Mouse (Mus musculus): Measurements from ENCODE around the gene Osmr.
A peak's percentile ranks its signal among the peaks of the same experiment; 100 is the strongest.

Gene Osmr

DNA sequence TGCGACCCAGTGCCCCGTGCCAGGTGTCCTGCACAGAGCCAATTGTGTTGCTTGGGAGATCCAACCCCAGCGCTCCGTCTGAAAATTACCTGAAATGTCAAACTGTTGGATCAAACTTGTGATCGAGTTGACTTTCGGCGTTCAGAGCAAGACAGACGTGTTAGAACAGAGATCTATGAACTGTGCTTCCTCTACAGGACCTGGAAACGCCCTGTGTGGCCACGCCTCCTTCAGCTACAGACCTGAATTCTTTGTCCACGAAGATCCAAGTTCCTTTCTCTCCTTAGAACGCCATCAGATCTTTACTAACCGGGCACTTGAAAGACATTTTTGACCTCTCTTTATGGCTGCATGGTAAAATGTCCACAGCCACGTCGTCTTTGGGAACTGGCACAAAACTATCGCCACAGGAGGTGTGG lies at the start of gene Osmr:
TSS of gene Osmr (minus strand) at position 369 of the 419 bp plus-strand sequence.
- DNase-seq, result peak; percentile 13

GRCm38 (mm10) chr15:6919406-6919805 lies 44.6 kb upstream of the Osmr start:
- no peak for DNase-seq

DNA sequence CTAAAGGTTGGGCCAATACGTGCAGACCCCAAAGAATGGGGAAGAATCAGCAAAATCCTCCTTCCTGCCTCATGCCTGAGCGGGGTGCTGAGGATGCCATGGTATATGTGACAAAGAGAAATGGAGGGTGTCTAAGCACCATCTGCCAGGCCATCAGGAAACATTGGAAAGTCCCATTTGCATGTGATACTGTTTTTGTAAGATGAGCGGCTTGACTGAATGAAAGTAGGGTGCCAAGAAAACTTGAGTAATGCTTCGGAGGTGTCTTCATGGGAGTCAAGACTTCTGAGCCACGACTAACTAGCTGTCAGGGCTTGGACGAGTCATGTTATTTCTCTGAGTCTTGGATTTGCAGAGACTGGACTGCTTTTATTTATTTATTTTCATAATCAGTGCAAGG lies 39.4 kb upstream of the Osmr start:
- no peak for DNase-seq

DNA sequence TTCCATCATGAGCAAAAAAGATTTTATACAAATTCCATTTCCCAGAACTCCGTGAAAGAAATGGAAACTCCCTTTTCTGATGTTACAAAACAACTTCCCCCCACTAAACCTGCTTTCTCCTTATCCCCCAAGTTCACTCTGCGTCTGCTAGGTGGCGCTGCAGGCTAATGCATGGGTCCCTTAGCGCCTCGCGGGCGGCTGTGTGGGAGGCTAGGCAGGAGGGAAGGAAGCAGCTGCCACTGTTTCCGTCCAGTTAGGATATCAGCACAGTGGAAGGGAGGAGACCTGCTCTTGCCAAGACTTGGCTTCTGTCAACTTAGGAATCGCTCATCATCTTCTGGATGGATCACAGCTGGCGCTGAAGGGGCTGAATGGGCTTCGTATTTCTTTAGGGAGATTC lies 34.9 kb upstream of the Osmr start:
- DNase-seq, result peak; percentile 88

DNA sequence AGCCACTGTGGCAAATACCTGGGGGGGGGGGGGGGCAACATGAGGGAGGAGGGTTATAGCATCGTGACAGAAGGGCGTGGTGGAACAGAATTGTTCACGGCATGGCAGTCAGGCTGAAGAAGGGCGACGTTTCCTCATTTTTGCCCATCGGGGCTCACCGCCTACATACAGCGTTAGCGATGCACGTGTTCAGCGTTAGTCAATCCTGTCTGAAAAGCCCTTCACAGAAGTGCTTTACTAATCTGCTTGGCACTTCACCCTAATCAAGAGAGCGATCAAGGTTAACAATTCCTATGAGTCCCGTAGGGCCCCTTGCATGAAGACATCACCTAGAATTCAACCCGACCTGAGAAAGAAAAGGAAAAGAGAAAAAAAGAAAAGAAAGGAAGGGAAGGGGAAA lies 34.3 kb upstream of the Osmr start:
- no peak for DNase-seq

GRCm38 (mm10) chr15:6908601-6909000 lies 33.8 kb upstream of the Osmr start:
- DNase-seq, result no peak

- no peak for DNase-seq
Observed at GRCm38 (mm10) chr15:6906260-6907047, 31.7 kb upstream of the Osmr start.

DNA sequence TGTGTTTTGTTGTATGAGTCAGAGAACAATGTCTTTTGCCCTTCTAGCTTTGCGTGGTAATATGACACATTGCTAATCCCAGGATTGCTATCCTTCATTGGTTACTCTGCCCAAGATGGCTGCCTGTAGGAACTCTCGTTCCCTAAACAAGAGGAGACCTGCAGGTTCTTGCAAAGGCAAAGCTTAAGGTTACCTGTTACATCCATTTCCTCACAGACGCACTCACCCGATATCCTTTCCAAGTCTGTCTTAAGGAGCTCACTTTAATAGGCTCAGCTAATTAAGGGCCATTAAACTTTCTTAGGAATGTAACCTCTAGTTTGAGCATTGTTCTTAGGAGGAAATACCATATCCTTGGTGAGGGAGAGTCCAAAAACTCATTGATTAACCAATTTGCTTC lies 31.0 kb upstream of the Osmr start:
- no peak for DNase-seq

GRCm38 (mm10) chr15:6903286-6903975 lies 28.7 kb upstream of the Osmr start:
- DNase-seq, result no peak

DNA sequence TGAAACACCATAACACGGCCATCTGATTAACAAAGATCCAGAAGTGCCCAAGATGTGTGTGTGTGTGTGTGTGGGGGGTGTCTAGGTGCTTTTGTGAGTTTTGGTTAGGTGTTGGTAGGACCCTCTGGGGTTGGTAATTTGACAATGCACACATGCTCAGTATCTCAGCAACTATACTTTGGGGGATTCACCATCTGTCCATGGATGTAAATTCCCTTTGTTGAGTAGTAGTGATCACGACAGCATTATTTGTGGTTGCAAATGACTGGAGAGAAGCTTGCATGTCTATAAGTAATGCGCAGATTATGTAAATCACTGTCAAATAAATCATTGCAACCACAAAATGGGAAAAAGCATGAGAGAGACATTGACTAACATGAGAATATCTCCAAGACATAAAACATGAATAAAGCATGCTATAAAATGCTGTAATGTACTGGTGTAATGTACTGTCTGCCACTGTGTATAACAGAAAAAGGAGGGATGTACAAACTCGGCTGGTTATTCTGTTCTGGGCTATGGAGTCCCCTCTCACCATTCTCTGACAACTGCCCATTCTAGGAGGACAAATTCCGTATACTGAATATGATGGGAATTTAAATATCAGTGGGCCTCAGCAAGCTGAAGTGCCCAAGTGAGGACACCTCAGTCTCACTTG lies 27.3 kb upstream of the Osmr start:
- no peak for DNase-seq

DNA sequence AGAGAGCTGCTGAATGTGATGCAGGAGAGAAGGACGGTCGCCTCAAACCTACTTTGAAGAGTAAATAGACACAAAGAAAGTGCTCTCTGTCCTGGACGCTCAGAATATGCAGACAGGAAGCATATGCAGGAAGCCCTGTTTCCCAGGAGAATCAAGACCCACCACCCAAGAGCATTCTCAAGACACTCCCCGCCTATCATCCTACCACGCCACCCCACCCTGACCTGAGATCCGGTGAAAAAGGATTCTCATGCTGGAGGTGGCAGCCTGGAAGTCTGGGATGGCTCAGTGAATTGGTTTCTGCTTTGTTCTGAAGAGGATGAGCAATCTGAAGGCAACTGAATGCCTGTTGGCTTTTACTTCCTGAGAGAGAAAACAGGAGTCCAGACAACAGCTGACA lies 26.5 kb upstream of the Osmr start:
- DNase-seq, result no peak

- no peak for DNase-seq
Observed at GRCm38 (mm10) chr15:6884260-6884659, 9.5 kb upstream of the Osmr start.

DNA sequence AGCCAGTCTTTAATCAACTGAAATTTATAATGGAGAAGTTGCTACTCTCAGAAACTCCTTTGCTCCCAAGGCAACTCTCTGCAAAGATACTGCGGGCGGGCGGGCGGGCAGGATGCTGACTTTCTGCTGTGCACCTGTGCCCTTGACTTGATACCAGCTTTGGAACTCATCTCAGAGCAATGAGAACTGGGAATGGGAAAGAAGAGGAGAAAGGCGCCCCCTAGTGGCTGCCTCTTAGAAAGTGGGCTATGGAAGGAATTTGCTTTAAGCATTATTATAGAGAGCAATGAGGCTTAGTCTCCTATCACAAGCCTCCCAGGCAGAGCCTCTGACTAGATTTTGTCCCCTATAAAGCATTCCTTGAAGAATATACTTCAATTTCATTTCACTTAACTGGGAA lies 9.0 kb upstream of the Osmr start:
- DNase-seq, result peak; percentile 65

GRCm38 (mm10) chr15:6883091-6883490 lies 8.3 kb upstream of the Osmr start:
- DNase-seq, result no peak

DNA sequence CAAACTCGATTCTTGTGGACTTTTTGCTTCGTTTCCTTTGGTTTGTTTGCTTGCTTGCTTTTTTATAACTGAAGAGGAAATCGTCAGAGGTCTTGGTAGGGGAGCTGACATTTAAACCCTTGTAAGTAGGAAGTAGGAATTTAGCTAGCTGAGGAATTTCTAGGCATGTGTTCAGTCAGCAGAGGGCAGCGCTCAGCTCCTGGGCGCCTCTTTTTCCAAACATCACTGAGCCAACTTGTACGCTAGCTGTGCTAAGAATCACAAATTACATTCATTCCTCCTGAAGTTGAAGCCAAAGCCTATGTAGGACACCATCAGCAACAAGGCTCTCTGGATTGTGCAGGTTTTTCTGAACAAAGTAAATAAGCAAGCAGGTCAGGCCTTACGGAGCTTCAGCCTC lies 7.4 kb upstream of the Osmr start:
- DNase-seq, result peak; percentile 56

DNA sequence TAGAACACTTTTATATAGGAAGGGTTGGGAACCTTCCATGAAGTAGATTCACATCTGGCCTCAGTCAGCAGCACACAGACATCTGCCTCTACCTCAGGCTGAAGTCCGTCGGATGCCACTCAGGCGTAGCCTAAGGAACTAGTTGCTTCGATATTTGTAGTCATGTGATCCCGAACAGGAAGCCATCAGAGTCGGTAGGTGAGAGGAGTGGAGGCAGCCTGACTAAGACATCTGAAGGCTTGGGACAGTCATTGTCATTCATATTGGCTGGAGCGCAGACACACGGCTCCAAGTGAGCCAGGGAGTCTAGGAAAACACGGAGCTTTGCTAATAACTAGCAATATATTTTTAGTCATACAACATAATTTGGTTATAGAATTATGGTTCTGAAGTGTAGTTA lies 6.4 kb upstream of the Osmr start:
- no peak for DNase-seq

DNA sequence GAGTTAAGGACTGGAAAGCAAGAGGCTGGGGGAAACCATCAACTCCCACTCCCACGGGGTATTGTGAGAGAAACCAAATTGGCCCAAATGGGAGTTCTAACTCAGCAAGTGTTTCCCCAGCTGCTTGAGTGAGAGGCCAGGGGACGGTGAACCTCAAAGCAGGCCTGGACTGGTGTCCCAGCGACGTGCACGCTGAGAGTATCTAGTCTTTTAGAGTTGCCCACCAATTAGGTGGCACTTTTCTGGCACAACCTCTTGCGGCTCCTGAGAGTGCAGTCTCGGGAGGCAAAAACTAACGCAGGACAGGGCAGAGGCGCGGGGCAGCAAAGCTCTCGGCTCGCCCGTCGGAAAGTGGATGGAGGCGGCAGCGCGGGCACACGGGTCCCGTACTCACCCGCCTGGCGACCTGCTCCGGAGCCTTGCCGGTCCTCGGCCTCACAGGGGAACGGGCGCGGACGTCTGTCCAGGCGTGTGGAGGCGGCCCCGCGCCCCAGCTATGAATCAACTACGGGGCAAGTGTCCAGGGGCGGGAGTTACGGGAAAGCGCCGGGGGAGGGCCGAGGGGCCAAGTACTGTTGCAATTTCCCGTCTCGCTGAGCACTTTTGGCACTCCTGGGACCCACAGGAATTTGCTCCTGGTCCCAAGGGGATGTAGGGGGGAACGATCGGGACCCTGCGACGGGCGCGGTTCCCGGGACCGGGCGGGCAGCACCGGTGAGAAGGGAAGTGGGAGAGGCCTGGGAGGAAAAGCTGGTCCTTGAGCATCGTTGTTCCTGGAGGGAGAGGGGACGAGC lies 765 bp downstream of the Osmr start:
- DNase-seq, result peak; percentile 64

DNA sequence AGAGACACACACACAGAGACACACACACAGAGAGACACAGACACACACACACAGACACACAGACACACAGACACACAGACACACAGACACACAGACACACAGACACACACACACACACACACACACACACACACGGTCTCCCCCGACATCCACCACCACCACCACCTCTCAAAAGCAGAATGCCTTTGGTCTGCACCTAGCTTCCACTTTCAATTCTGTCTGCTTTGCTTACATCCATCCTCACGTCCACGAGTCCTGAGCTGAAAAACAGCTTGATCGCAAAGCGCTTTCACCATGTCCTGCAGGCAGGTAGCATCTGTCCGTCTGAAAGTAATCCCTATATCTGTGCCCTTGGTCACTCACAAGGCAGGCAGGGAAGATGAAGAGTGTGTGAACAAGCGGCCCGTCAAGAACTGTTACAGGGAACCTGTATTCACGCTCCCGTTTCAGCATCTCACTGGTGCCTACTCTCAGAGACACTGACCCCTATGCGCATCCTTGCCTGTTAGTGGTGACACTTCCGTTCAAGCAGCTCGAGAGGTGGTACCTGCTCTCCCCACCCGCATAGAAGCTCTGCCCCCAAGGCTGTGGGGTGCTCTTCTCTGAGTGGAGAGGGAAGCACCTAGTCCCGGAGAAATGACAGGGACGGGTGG lies 1.5 kb downstream of the Osmr start:
- no peak for DNase-seq

- no peak for DNase-seq
Observed at GRCm38 (mm10) chr15:6871621-6872359, 3.0 kb downstream of the Osmr start.

- no peak for DNase-seq
Observed at GRCm38 (mm10) chr15:6866888-6867287, 7.9 kb downstream of the Osmr start.

DNA sequence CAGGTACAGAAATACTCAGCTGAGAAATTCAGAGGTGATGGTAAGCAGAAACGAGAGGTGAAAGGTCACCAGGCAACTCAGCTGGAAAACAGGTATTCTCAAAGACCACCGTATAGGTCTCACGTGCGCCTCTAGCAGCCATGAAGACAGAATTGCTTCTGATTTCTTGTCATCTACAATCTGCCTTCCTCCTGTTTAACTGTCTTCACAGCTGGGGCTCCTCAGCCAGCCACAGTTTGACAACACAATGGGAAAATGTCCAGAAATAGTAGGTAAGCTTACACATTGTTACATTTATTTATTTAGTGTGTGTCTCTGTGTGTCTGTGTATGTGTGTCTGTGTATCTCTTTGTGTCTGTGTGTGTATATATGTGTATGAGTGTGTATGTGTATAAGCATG lies 12.6 kb downstream of the Osmr start:
- DNase-seq, result no peak

DNA sequence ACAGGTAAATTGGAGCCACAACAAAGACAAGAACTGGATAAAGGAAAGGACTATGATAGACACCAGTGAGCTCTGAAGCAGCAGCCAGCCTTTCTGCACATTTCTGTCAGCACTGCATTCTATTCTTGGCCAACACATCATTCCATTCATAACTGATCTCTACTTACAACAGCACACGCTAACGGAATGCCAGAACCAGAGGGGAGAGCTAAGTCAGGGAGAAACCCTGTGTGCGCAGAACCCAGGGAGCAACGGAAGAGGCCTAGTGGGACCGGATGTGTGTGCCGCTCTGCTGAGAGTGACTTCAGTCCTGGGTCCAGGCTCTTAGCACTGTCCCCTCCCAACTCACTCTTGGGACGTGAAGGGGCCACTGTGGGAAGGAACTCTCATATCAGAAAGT lies 13.2 kb downstream of the Osmr start:
- DNase-seq, result no peak
